Mouse (Mus musculus) right cerebral cortex, postnatal 10 days (tissue): Measurements from ENCODE around the gene Plcg2.

Experiments
- DNase-seq, 2 experiments: peaks; one replicate each; pipeline ENCODE4 v3.0.0; 2021; ENCODE audit warnings: low spot score in 2 of 2

Gene Plcg2

GRCm38 (mm10) chr8:117634406-117634805 lies 136.3 kb downstream of the Plcg2 start:
- no peak for DNase-seq

GRCm38 (mm10) chr8:117637462-117637861 lies 139.4 kb downstream of the Plcg2 start:
- DNase-seq, result no peak

GRCm38 (mm10) chr8:117639631-117640030 lies 141.5 kb downstream of the Plcg2 start:
- no peak for DNase-seq

DNA sequence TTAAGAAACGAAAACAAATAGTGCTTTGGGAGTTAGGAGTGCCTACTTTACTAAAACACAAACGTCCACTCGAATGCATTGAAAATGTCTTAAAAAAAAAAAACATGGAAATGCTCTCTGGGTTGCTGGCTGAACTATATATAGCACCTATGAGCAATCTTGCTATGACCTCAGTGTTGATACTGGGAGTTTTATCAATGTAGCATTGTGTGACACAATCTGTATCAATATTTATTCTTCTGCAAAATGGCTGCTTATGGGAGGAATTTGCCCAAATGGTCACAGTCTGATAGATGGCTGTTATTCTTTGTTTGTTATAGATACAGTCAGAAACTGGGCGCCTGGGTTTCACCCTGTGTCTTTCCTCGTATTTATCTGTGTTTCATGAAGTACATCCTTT lies 147.4 kb downstream of the Plcg2 start:
- no peak for DNase-seq

GRCm38 (mm10) chr8:117646020-117646419 lies 147.9 kb downstream of the Plcg2 start:
- DNase-seq, result peak; percentile 79 to 84

GRCm38 (mm10) chr8:117646440-117646839 lies 148.3 kb downstream of the Plcg2 start:
- DNase-seq, result no peak

DNA sequence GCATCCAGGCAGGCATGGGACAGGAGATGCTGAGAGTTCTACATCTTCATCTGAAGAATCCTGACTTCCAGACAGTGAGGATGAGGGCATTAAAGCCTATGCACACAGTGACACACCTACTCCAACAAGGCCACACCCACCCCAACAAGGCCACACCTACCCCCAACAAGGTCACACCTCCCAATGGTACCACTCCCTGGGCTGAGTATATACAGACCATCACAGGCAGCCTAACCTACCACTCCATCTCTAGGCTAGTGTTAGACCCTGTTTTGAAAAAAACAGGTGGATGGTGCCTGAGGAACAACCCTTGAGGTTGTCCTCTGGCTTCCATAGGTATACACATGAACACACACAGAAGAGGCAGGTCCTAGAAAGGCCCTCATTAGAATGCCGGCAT lies 154.2 kb downstream of the Plcg2 start:
- no peak for DNase-seq

- no peak for DNase-seq
Measured at GRCm38 (mm10) chr8:117658990-117659389, 160.9 kb downstream of the Plcg2 start.

DNA sequence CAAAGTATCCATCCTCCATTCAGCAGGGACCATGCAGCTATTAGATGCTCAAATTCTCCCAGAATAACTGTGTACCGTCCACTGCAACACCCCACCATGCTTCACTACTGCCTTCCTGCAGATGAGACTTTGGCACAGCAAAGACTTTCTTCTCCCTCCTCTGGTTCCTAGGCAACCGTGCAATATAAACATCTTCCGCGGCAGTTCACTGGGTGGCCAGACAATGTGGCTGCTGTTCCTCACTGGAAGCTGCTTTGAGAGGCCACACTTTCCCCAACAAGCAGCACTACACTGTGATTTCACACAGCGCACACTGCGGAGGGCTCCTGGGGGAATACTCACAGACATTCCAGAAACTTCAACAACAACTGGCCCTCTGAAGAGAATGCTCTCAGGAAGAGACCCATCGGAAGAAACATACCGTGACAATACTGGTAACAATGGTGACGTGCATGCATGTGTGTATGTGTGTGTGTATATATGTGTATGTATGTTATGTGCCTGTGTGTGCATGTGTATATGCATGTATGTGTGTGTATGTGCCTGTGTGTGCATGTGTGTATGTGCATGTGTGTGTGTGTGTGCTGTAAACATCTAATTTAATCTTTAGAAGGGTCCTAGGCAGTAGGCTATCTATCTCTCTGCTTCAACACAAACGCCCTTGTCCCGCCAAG lies 162.4 kb downstream of the Plcg2 start:
- DNase-seq, result peak; percentile 67 to 76

DNA sequence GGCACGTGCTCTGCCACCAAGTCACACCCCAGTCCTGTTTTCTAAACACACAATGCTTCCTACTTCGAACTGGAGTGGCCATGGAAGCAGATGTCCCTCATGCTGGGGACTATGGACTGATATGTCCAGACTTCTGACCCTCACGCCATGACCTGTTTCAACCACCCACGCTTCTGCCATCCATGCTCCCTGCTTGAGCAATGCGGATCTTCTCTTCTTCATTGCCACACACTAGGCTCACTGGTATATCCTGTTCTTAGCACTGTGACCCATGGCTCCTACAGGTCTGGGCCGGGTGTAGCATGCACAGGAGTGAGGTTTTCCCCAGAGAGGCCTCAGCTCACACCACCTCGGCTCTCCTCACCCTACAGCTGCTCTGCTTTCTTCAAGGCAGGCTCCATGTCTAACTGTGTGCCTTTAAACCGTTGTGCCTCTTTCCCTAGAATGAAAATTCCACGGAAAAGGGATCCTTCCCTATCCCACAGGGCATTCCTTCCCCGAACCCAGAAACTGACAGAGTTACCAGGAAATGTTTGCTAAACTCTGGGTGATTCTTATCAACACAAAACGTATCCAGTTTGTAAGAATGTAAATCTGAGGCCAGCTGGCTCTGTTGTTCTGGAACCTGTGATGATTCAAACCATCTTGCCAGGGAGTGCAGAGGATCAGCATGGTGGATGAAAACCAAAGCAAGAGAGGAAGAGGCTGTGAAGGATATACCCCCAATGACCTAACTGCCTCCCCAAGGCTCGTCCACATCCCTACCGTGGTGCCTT lies 169.4 kb downstream of the Plcg2 start:
- DNase-seq, result no peak

DNA sequence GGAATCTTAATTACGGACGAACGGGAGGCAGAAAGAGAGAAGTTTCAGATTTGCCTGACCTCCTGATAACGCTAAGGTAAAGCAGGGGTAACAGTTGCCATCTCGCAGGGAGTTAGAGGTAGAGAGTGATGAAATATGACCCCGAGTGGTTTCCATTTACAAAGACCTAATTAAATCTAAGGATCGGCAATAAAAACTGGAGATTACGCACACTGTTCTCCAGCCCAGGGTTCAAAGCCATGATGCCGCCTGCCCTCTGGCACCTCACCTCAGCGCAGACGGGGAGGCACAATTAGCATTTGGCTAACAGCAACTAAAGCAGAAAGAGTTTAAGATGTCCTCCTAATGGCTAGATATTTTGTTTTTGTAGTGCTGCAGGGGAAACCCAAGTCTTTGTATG lies 172.4 kb downstream of the Plcg2 start:
- DNase-seq, result no peak

- DNase-seq, result no peak
Measured at GRCm38 (mm10) chr8:117672558-117672957, 174.5 kb downstream of the Plcg2 start.

DNA sequence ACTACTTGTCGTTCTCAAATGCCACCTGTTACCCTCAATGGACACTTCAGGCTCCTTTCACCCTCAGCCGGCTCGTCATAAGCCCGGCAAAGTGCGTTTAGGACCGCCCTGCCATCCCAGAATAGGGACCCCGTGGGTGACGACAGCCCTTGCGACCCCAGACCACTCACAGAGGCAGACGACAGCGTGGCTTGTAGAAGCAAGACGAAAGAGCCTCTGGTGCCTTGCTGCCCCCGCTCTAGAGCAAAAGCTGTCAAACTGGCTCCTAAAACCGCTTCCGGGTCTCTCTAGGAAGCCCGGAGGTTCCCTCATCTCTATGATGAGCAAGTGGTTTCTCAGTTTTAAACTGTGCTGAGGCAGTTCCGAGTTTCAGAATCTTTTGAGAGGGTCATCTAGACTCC lies 175.3 kb downstream of the Plcg2 start, which contains the start of gene Sdr42e1:
TSS of gene Sdr42e1 (minus strand) at position 260 of the 401 bp plus-strand sequence.
- peak; percentile 46 to 55 for DNase-seq

- DNase-seq, result no peak
Measured at GRCm38 (mm10) chr8:117675171-117675570, 177.1 kb downstream of the Plcg2 start.

GRCm38 (mm10) chr8:117676460-117676859 lies 178.4 kb downstream of the Plcg2 start:
- DNase-seq, result no peak

GRCm38 (mm10) chr8:117677011-117677410 lies 178.9 kb downstream of the Plcg2 start:
- no peak for DNase-seq

GRCm38 (mm10) chr8:117678650-117679049 lies 180.6 kb downstream of the Plcg2 start:
- no peak for DNase-seq

DNA sequence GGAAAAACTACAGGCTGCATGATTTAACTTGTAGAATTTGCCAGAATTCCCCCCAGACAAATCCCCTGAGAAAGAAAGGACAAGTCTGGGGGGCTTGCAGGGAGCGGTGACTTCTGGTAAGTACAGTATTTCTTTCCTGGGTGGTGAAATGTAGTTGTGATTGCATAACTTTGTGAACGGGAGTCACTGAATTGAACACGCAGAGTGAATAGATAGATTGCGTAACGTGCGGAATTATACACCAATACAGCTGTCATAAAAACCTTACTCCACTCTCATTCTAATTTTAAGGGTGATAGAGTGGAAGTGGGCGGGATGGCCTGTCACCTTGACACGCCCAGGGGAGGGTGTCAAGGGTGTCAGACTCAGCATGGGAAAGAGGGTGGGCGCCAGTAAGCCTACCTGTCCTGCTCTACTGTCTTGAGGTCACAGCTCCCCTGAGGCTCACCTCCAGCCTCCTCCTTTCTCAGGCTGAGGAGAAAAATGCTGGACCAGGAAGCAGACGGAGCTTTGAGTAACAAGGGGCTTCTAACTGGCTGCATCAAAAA lies 185.9 kb downstream of the Plcg2 start:
- no peak for DNase-seq

DNA sequence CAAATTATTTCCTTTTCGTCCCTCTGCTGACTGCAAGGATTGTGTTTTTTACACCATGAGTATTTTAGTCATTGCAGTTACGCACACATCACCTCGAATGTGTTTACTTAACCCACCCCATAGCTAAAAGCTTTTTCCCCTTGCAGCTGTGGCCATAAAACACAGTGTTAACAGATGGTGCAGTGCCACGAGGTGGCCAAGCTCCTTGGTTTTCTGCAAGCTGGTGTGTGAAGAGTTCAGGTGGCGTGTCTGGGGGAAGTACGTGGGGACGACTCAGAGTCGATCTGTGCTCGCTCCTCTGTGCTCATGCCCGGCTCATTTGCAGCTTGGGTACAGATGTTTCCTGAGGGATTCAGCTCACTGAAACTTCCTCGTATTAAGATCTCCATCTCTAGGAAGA lies 186.4 kb downstream of the Plcg2 start:
- no peak for DNase-seq
